Mouse (Mus musculus): ENCODE measurements around the gene Stxbp5. TPM values are rescaled to one million over a fixed set of nuclear protein-coding genes. Genes with fewer than 3 reads are reported as not detected.
"Not testable (repeated sequence)": the region's sequence is repeated elsewhere in the genome, so short reads cannot be mapped to it uniquely, and the experiment has no call there.

Stxbp5 gene
- total RNA-seq (2021): 1 to 10 TPM; 7.9 to 8.5 TPM
- long read RNA-seq, experiment 1, partial matches to known transcripts: 0 of 2 reads
- long read RNA-seq, experiment 1, other reads (novel, unspliced or antisense): 2 of 2 reads
- long read RNA-seq, experiment 2, full-length matches to known transcripts: 1 of 5 reads
- long read RNA-seq, experiment 2, partial matches to known transcripts: 1 of 5 reads
- long read RNA-seq, experiment 2, other reads (novel, unspliced or antisense): 3 of 5 reads

GRCm38 (mm10) chr10:9901071-9901696 lies at the start of gene Stxbp5:
Gene Stxbp5 (minus strand): TSS chr10:9901079.
- peak; percentile 70 to 81 for DNase-seq
- intact Hi-C loops (cut with DNase I): loop anchor here (5.0 kb wide), 1 partner anchor 421 kb away; no protein-coding TSS in a partner anchor

- intact Hi-C loops (cut with DNase I): no loop called here
- no peak for DNase-seq
These were observed 11.5 kb upstream of the Stxbp5 start for GRCm38 (mm10) chr10:9912395-9912794.

- intact Hi-C loops (cut with DNase I): no loop called here
- DNase-seq: no peak
These were observed 7.1 kb upstream of the Stxbp5 start for GRCm38 (mm10) chr10:9907919-9908502.

GRCm38 (mm10) chr10:9907519-9907918 lies 6.6 kb upstream of the Stxbp5 start:
- intact Hi-C loops (cut with DNase I): no loop called here
- no peak for DNase-seq

GRCm38 (mm10) chr10:9906185-9906584 lies 5.3 kb upstream of the Stxbp5 start:
- no peak for DNase-seq
- intact Hi-C loops (cut with DNase I): no loop called here

GRCm38 (mm10) chr10:9901697-9902239 lies 889 bp upstream of the Stxbp5 start:
- peak; percentile 48 to 69 for DNase-seq

GRCm38 (mm10) chr10:9900315-9901070 lies 386 bp downstream of the Stxbp5 start:
- peak; percentile 17 to 46 for DNase-seq
- intact Hi-C loops (cut with DNase I): loop anchor here (5.0 kb wide), 1 partner anchor 422 kb away; no protein-coding TSS in a partner anchor

More at GRCm38 (mm10) chr10:9901697-9902239, 889 bp upstream of the Stxbp5 start:
- intact Hi-C loops (cut with DNase I): loop anchor here (5.0 kb wide), 1 partner anchor 421 kb away; no protein-coding TSS in a partner anchor

- intact Hi-C loops (cut with DNase I): loop anchor here (5.0 kb wide), 1 partner anchor 422 kb away; no protein-coding TSS in a partner anchor
- DNase-seq: no peak
These were observed 1.1 kb downstream of the Stxbp5 start for GRCm38 (mm10) chr10:9899816-9900215.

- intact Hi-C loops (cut with DNase I): no loop called here
- DNase-seq: no peak
These were observed 1.8 kb downstream of the Stxbp5 start for GRCm38 (mm10) chr10:9899086-9899485.

GRCm38 (mm10) chr10:9897852-9898251 lies 3.0 kb downstream of the Stxbp5 start:
- intact Hi-C loops (cut with DNase I): no loop called here
- DNase-seq: no peak

GRCm38 (mm10) chr10:9893562-9893961 lies 7.3 kb downstream of the Stxbp5 start:
- DNase-seq: no peak
- intact Hi-C loops (cut with DNase I): no loop called here

GRCm38 (mm10) chr10:9889651-9890050 lies 11.2 kb downstream of the Stxbp5 start:
- no peak for DNase-seq
- intact Hi-C loops (cut with DNase I): no loop called here

GRCm38 (mm10) chr10:9888655-9889054 lies 12.2 kb downstream of the Stxbp5 start:
- intact Hi-C loops (cut with DNase I): no loop called here
- DNase-seq: no peak

GRCm38 (mm10) chr10:9881781-9882320 lies 19.0 kb downstream of the Stxbp5 start:
- DNase-seq; intact Hi-C loops (cut with DNase I): not testable (repeated sequence)

GRCm38 (mm10) chr10:9880070-9880728 lies 20.7 kb downstream of the Stxbp5 start:
- no peak for DNase-seq
- intact Hi-C loops (cut with DNase I): no loop called here

GRCm38 (mm10) chr10:9878821-9879489 lies 21.9 kb downstream of the Stxbp5 start:
- intact Hi-C loops (cut with DNase I): no loop called here
- no peak for DNase-seq

- intact Hi-C loops (cut with DNase I): no loop called here
- no peak for DNase-seq
These were observed 25.0 kb downstream of the Stxbp5 start for GRCm38 (mm10) chr10:9875905-9876304.

GRCm38 (mm10) chr10:9872143-9872542 lies 28.7 kb downstream of the Stxbp5 start:
- DNase-seq: no peak
- intact Hi-C loops (cut with DNase I): no loop called here
